Mouse (Mus musculus) lung, postnatal 4 days (tissue): Measurements from ENCODE around the gene Gm45234.

Source experiments
- DNase-seq, 2 experiments: peaks; one replicate each; pipeline ENCODE4 v3.0.0; 2021

Gene Gm45234

DNA sequence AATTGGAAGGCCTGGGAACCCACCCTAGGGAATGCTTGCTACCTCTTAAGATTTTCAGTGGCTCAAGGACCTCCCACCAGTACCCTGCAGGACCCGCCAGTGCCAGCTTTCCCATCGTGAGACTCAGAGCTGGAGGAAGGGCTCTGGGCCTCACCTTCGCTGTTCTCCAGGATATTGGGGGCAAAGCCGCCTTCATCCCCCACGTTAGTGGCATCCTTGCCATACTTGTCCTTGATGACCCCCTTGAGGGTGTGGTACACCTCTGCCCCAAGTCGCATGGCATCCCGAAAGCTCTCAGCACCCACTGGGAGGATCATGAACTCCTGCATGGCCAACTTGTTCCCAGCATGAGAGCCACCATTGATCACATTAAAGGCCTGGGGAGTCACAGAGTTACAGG, 10.1 kb upstream of the Gm45234 start:
- DNase-seq = no peak

DNA sequence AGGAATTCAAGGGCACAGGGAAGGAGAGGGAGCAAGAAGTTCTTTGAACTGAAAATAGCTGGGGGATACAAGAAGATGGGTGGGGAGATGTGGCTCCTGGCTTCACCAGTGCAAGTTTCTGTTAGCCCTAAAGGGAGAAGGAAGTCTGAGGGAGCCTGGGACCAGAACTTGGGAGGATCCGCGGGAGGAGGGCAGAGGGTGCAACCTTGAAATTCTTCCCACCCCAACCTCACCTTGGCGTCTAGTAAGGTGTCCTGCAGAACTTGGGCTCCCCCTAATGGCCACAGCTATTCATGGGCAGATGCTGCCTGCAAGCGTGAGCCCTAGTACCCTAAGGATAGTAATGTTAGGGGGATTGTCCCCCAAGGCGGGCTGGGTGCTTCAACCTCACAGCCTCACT, 3.4 kb upstream of the Gm45234 start:
- peak; percentile 82 to 90 for DNase-seq

DNA sequence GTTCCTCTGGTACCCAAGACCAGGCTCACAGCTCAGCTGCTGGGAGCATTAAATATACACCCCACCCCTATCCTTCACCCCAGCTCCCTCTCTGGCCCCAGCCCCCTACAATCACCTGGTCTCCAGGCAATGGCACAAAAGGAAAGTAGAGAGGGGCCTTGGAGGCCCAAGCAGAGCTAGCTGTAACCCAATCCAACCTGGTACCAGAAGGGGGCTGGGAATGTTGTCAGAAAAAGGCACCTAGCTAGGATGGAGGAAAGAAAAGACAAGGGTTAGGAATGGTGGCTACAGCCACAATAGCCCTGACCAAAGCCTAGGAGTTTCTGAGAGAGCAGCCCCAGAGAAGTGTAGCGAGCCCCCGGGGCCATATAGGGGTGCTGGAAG, 3.0 kb upstream of the Gm45234 start:
- DNase-seq = no peak

DNA sequence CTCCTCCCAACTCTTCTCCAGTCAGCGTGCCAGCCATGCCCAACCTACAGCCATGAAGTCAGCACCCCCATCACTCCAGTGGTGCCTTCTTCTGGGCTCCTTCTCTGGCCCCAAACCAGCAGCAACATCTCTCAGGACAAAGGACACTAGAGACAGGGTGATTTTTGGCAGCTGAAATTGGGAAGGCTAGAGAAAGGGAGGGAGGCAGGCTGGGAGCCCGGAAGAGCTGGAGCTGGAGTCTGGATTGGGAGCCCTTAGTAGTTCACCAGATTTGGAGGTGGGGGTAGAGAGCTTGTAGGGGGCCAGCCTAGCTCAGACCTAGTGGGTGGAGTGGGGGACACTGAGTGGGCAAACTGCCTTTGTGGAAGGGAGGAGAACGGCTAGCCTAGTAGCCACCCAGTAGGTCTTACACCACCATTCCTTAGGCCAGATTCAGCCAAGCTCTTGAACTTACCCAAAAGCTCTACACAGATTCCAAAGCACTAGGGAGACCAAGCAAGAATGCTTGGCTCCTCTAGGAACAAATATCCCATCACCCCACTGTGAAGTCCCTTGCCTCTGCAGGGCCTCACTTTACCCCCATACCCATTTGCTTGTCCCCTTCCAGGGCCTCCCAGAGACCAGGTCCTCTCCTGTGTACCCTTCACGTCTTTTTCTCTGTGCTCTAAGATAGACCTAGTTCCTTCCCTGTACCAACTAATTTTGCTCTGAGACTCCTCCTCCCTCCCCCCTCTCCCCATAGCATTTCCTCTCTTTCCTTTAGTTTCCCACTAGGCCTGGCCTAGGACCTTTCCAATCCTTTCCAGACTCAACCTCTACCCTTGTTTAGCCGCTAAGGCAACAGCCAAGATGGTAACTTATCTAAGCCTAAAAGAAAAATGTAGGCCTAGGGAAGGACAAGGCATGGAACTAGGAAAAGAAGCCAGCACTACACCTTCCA, 2.4 kb upstream of the Gm45234 start:
- peak; percentile 61 to 76 for DNase-seq

DNA sequence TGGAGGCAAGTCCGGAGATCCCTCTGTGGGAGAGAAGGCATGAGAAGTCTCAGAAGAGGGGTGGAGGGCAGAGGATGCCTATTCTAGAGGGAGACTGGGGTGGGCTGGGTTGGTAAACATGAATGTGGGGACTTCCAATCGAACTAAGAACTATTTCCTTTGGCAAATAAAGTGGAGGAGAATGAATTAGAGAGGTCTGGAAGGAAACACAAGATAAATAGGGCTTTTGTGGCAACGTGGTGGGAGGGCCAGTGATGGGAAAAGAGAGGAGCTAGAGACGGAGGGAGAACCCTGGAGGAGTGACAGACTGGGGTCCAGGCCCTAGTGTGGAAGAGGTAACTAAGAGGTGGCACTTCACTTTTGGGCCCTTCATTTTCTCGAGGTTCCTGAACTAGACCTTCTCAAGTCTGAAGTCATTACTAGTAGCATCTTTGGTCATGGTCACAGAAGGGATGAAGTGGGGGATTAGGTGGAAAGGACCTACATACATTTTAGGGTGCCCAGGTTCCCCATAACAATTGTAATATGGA, 1.6 kb upstream of the Gm45234 start:
- DNase-seq = no peak

DNA sequence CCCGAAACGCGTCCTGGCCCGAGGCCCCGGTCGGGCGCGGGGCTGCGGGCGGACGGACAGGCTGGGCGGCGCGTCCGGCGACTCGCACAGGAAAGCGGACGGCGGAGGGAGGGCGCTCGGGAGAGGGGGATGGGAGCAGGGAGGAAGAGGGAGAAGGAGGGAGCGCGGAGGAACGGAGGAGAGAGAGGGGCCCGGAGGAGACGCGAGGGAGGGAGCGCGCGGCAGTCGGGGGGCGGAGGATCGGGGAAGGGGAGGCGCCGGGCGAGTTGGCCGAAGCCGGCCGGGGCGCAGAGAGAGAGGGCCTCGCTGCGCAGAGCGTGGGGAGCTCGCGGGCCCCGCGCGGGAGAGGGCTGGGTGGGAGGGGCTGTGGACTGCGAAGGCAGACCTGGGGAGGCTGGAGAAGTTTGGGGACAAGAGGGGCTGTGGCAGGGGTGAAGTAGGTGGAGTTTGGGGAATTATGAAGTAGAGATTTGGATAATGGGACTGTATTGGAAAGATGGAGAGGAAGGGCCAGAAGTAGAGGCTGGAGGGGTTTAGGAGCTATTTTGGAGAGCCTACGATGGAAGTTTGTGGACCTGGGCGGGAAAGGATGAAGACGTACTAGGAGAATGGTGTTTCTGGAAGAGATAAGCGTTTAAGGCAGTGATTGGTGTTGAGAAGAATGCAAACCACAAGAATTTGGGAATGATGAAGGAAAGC, 980 bp upstream of the Gm45234 start:
- DNase-seq = peak; percentile 89 to 92

DNA sequence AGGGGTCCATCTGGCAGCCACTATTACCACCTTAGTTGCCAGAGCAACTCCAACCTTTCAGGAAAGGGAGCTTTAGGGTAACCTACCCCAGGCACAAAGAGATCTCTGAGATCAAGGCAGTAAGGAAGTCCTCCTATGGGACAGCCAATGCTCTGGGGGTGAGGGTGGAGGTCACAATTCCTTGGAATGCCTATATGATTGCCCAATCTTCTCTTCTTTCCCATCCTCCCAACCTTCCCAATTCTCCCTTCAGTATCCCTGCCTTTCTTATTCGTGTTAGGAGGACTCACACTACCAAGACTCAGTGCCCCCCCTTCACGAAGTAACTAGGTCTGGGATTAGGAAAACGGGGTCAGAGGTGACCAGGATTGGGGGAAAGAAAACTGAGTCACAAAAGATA, 515 bp downstream of the Gm45234 start:
- no peak for DNase-seq

DNA sequence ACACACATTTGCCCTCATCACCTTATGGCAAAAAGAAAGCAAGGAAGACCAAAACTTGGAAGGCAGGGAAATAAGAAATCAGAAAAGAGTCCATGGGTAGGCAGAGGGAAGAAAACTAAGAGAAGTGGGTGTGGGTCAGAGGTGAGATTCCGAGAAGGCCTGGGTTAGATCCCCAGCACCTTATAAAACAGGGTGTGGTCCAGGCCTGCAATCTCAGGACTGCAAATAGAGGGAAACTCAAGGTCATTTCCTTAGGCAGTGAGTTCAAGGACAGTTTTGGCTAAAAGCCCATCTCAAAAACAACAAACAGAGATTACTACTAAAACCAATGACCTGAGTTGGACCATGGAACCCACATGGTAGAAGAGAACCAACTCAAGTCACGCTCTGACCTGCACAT, 2.0 kb downstream of the Gm45234 start:
- DNase-seq = no peak

DNA sequence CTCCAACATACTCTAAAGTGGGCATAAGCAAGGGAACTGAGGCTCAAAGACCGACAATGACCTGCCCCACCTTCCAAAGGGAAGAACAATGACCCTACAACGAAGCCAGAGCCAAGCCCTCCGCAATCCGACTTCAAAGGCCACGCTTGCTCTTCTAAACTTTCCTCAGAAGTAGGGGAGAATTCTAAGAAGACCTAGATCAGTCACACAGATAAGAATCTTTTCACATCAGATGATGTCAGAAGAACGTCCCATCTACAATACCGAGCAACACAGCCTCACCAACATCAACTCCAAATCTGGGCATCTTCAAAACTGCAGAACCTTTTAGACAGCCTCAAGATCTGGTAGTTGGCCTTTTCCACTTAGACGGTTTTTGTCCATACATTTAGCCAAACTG, 5.4 kb downstream of the Gm45234 start:
- DNase-seq = no peak

DNA sequence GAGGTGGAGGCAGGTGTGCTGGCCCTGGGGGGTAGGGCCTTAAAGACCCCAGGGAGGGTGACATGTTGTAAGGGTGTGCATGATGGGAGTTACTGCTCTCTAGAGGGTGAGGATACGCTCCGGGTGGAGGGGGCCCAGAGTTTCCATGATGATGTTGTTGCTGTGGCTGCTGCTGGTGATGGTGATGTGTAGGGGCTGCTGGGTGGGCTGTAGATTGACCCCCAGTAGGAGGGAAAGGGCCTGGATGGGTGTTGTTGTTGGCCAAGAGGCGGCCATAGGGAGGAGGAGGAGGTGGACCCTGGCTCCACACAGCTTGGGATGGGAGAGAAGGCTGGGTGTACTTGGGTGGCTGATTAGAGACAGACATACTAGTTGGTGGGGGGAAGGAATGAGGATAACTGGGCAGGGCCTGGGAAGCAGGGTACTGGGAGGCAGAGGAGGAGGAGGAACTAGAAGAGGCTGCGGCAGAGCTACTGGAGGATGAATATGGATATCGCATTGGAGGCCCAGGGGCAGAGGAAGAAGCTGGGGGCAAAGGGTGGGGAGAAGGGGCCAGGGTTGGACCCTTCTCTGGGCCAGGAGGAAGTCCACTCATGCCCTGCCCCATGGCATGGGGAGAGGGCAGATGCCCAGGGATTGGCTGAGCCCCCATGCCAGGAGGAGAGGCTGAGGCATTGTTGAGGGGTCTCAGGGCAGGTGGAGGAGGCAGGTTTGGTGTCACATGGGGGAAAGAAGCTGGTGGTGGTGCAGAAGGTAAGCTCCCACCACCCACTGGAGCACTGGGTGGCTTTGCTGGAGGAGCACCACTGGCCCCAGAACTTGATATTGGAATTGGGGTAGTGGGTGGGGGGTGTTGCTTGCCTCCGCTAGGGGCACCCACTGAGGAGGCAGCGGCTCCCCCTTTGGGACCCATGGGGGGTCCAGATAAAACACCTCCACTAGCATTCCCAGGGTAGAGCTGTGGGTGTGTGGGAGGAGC, 8.9 kb downstream of the Gm45234 start:
- DNase-seq = no peak

DNA sequence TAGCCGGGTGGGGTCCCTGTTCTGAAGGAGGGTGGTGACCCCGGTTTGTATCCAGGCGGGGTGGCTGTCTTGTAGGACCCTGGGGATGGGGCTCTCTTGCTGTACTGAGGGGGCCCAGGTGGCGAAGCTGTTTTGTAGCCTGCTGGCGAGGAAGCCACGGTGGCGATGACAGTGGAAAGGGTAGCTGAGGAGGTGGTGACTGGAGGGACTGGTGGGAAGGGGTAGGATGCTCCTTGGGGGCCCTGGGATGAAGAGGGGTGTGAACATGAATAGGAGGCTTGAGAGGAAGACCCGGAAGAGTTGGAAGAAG, 9.6 kb downstream of the Gm45234 start:
- no peak for DNase-seq

DNA sequence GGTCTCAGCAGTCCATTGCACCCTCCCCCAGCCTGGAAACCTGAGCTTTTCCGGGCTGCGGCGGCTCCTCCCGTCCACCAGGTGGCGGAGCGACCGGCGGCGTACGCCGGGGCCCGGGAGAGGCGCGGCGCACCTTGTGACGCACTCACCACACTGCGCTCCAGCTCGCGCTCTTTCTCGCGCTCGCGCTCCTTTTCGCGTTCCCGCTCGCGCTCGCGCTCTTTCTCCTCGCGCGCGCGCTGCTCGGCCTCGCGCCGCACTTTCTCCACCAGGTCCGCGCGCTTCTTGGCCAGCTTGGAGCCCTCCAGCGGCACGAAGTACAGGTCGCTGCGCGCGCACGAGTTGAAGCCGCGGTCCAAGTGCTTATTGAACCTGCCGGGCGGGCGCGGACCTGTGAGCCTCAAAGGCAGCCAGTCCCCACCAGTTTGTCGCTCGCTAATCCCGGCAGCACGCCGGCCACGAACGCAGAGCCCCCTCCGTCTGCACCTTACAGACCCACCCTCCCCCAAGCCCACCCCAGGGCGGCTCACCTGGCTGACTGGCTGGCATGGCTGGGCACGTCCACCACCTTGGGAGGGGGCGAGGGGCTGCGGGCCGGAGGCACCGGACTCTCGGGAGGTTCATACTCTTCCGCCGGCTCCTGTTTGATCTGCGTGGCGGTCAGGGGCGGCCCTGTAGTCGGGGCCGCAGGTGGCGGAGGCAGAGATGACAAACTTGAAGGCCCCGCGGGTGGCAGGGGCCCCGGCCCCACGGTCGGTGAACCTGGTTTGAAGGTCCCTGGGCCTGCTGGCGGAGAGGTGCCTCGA, 10.1 kb downstream of the Gm45234 start:
- DNase-seq = peak; percentile 96 to 97

DNA sequence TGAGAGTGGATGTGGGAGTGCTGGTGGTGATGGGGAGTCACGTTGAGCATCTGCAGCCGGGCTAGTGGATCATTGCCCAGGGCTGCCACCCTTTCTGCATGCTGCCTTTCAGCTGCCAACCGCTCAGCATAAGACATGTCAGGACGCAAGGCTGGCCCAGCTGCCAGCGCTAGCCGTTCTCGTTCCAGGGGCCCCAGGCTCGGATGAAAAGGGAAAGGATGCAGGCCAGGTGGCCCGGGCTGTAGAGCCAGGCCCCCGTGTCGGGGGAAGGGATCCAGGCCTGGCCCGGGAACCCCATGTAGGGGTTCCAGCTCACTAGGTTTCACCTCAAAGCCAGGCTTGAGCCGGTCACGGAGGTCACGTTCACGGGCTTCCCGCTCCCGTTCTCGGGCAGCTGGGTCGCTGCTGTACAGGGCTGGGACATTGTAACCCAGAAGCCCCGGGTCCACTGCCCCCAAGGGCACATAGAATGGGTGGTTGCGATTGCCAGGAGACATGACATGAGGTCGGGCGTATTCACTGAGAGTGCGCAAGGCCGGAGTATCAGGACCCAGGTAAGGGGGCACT, 11.0 kb downstream of the Gm45234 start:
- DNase-seq = peak in 1 of 2 experiments; percentile 40

DNA sequence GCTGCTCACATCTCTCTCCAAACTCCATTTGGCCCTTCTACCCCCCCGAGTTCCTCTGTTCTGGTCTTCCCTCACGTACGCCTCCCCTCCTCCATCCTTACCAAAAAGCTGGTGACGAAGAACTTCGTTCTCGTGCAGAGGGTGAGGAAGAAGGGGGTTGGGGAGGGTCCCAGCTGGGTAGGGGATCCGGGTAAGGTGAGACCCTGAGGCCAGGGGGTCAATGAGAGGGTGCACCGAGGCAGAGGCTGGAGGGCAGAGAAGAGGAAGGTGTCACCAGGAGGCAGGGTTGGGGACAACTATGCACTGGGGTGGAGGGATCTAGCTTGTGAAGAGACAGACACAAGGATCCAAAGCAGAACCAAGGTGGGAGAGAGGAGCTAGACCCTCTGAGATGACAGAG, 12.2 kb downstream of the Gm45234 start:
- DNase-seq = no peak

DNA sequence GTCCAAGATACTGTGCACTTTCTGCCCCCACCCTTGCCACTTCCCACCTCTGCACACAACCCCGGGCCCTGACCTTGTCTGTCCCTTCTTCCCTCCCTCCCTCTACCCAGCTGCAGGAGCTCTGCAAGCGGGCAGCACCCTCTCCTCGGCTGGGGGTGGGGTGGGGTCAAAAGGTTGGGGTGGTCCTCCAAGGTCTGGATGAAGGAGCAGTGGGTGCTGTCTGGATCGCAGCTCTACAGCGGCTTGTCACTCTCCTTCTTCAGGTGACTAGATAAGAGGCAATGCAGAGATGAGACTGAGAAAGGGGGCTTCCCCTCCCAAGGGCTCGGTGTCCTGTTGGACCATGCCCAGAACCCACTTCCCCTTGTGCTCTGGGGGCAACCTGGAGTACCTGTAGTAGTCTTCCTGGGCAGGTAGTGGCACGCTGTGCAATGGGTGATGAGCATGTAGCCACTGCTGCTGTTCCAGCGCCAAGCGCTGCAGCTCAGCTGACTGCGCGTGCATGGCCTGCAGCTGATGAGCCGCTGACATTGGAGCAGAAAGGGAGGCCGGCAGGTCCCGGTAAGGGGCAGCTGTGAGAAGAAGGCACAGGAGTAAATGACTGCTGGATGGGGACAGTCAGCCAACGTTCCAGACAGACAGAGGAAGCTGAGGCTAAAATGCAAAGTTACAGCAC, 12.8 kb downstream of the Gm45234 start:
- DNase-seq = no peak

DNA sequence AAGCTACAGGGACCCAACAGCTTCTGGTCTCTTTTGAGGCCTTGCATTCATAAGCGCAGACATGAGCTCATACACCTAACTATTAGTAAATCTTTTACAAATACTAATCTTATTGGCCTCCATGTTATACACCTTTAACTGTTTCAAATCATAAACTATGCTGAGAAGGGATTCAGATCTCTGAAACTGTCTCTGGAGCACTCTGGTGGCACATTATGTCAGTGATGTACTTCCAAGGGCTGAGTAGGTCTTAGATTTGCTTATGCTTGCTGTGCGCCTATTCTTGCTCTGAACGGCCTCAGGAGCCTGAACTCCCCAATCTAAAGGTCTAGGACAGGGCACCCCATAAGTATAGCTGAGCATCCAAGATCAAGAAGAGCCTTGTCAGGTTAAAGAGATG, 14.0 kb downstream of the Gm45234 start:
- DNase-seq = no peak

DNA sequence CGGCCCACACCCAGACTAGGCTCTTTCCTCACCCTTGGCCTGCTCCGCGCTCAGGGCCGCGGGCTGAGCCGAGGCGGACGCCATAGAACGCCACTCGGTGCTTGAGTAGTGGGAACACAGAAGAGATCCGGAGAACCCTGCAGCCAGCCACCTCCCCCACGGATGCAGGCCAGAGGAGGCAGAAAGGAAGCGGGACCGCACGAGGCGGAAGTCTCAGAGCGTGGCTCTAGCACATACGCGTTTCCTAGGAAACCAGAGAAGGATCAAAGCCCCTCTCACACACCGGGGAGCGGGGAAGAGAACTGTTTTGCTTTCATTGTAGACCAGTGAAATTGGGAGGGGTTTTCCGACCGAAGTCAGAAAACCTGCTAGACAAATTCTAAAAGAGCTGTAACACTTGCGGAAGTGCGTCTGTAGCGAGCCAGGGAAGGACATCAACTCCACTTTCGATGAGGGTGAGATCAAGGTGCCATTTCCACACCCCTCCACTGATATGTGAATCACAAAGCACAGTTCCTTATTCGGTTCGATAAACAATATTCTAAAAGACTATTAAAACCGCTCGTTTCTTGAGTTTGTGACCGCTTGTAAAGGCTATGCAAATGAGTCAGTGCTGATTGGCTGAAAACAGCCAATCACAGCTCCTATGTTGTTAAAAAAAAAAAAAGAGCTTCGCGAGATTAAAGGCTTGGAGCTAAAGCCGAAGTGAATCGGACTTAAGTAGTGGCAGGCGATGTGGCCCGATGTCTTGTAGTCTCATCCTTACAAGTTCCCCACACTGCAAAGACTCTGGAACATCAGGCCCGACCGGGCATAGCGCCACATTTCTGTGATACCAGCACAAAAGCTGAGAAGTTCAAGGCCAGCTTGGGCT, 14.7 kb downstream of the Gm45234 start, which contains the start of gene Grcc10:
Gene Grcc10 (minus strand): TSS at position 487 of the 874 bp plus-strand sequence.
- peak; percentile 92 to 94 for DNase-seq

DNA sequence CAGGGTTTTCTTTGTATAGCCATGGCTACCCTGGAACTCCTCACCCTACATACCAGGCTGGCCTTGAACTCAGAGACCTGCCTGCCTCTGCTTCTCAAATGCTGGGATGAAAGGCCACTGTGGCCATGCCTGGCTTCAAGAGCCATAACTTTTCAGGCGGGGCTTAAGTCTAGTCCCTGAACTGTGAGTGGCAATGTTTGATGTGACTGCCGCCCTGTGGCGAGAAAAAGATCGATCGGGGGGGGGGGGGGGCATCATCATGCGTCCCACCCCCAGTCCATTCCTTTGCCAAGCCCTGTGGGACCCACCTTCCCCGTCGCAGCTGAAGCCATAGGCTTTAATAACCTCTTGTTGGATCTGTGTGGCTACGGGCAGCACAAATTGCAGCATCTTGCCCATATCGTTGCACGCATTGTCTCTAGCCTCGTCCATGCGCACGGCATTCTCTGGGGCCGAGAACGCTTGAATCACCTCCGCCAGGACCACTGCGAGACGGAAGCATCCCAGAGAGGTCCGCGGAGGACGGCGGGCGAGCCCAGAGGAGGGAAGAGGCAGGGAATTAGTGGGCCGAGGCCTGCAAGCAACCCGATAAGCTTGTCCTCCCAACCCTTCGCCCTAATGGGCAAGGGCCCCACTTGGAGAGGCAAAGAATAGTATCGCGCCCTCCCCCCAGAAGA, 15.5 kb downstream of the Gm45234 start:
- no peak for DNase-seq

DNA sequence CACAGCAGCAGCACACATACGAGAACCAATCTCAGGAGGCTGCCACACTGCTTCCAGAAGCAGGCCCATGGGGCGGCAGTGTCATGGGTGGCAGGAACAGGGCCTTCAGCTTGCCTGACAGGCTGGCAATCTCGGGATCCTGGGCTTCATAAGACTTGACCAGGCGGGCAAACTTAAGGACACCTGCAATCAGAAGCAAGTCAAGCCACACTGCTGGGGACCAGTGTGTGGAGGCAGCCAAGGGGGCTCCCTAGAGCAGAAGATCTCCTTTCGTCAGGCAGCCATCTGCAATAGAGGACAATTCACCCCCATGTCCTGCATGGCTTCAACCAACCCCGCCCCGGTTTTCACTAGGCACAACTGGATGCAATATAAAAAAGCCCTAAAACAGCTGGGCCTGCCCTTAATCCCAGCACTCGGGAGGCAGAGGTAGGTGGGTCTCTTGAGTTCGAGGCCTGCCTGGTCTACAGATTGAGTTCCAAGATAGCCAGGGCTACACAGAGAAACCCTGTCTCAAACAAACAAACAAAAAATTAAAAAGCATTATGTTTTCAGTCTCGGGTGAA, 16.5 kb downstream of the Gm45234 start:
- no peak for DNase-seq
